Mouse (Mus musculus): ENCODE data around the gene Zscan22.

DNA sequence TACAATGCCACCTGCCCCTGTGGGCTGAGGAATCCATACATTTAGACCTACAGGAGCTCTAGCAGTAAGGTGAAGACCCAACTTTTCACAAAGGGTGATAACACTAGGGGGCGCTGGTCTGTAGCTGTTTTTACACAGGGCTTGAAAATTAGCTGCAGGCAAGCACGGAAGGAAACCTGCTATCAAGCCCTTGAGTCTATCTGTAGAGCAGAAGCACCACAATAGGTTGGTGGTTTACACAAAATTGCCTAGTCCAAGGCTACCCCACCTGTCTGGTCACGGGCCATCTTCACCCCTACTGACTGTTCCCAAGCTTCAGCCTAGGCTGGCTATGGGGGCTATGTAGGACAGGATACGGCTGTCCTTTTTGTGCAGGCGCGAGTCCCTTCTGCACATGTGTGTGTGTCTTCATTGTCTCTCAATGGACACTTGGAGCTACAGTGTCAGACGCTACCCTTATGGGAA lies 11.9 kb downstream of the Zscan22 start:
- TF ChIP-seq CTCF (IDR thresholded peaks at IDR 0.05) (peak; percentile 83), EP300 (IDR thresholded peaks at IDR 0.05) (peak; percentile 8; the same call in 1 of the 2 replicates)
